ENCODE assay signal across 23 mouse cellular contexts in the genomic region with DNA sequence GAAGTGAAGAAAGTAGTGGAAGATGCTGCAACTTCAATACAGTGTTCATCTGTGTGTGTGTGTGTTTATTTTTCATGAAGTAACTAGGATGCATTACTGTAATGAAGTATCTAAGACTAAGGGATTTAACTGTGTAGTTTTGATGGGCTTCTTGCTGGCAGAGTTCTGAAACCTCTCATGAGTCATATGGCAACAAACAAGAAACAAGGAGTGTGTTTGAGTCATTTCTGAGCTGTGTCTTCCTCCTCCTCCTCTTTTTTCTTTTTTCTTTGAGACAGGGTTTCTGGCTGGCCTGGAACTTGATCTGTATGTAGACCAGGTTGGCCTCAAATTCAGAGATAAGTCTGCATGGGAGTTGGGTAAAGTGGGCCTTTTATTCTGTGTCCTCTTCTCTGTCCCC. TPM values are rescaled to one million over a fixed set of nuclear protein-coding genes. Genes with fewer than 3 reads are reported as not detected.
DNase-seq lines count a peak whose midpoint lies in the region; ATAC-seq and TF ChIP-seq lines count a peak whose summit lies in the region.
"Had no signal": no experiment of that assay in that cellular context is flagged by ENCODE, and none has a peak within 500 bp of the region (broad histone marks: within the 10 kb centered on the region; RNA-seq: fewer than 3 reads in every experiment).

No protein-coding gene starts in this region.

- no peak for TF ChIP-seq CTCF in lung, embryonic 14.5 days (IDR thresholded peaks at IDR 0.05; ENCODE audit: low read depth)

- 0 out of 2 replicates have a peak, but pooled peaks cover 5% of the 10 kb centered on the region for H3K4me1 ChIP-seq in lung, embryonic 14.5 days (ENCODE audit: insufficient read depth)
- no peaks in the 10 kb centered on the region for H3K4me1 ChIP-seq in forebrain, embryonic 11.5 days (replicated peaks; ENCODE audit: control insufficient read depth, insufficient read depth, low read length)
- H3K4me1 ChIP-seq: embryonic facial prominence, embryonic 15.5 days; heart, embryonic 15.5 days; hindbrain, embryonic 10.5 days; lung, embryonic 15.5 days had no signal

- H3K9ac ChIP-seq in lung, embryonic 14.5 days, result no peak overlapping the region
- no peak overlapping the region for H3K9ac ChIP-seq in forebrain, embryonic 11.5 days (ENCODE audit: low read length)
- H3K9ac ChIP-seq: embryonic facial prominence, embryonic 15.5 days; heart, embryonic 15.5 days; lung, embryonic 15.5 days; midbrain, embryonic 13.5 days had no signal

- no peak for DNase-seq in lung, embryonic 14.5 days
- no peak for DNase-seq in lung, postnatal 36 days
- peak; percentile 27 for DNase-seq in A20 (ENCODE audit: low read depth, low spot score)
- peak; percentile 64 for DNase-seq in NIH3T3 (ENCODE audit: low read depth)
- DNase-seq in embryo, embryonic 9.5 days (ENCODE audit: extremely low spot score), result no peak
- DNase-seq in forebrain, embryonic 11.5 days (ENCODE audit: low spot score), result no peak
- DNase-seq: adrenal gland, postnatal 14 days; cerebellum, adult 11-12 months; cerebellum, postnatal 14 days; embryo, embryonic 11 days; gastrocnemius, postnatal 25 days; kidney, adult 8-10 months; kidney, postnatal 25 days; layer of hippocampus, adult 9-11 months; right cerebral cortex, postnatal 25 days had no signal

- H3K27ac ChIP-seq in lung, embryonic 14.5 days (ENCODE audit: low read depth), result peak overlapping the region; percentile 18; the same call in 1 of the 2 replicates
- no peak overlapping the region for H3K27ac ChIP-seq in forebrain, embryonic 11.5 days (ENCODE audit: low read depth, low read length)
- H3K27ac ChIP-seq: embryonic facial prominence, embryonic 15.5 days; forebrain, embryonic 10.5 days; heart, embryonic 15.5 days; hindbrain, embryonic 10.5 days; lung, embryonic 15.5 days; midbrain, embryonic 13.5 days had no signal

- H3K79me2 ChIP-seq in myocyte (ENCODE audit: control insufficient read depth, insufficient read depth), result no peaks in the 10 kb centered on the region

- TF ChIP-seq POLR2A in myocyte (IDR thresholded peaks at IDR 0.05; ENCODE audit: insufficient read length, low read depth), result no peak

- ATAC-seq in lung, embryonic 14.5 days (ENCODE audit: insufficient read depth), result no peak
- ATAC-seq in forebrain, embryonic 11.5 days (replicated peaks; ENCODE audit: low FRiP score), result no peak
- ATAC-seq: midbrain, embryonic 13.5 days had no signal

- H3ac ChIP-seq in myocyte (ENCODE audit: control insufficient read depth, insufficient read length), result no peak overlapping the region

- no peaks in the 10 kb centered on the region for H3K9me3 ChIP-seq in lung, embryonic 14.5 days (ENCODE audit: low read depth, low read length)
- no peaks in the 10 kb centered on the region for H3K9me3 ChIP-seq in forebrain, embryonic 11.5 days (ENCODE audit: control insufficient read depth, low read length)
- H3K9me3 ChIP-seq: embryonic facial prominence, embryonic 15.5 days; forebrain, embryonic 10.5 days; heart, embryonic 15.5 days; hindbrain, embryonic 10.5 days; lung, embryonic 15.5 days; midbrain, embryonic 13.5 days had no signal

- no peak overlapping the region for H3K4me2 ChIP-seq in lung, embryonic 14.5 days
- H3K4me2 ChIP-seq in myocyte (ENCODE audit: low read depth), result peak overlapping the region; percentile 10
- no peak overlapping the region for H3K4me2 ChIP-seq in forebrain, embryonic 11.5 days (ENCODE audit: low read depth, low read length, severe bottlenecking)
- H3K4me2 ChIP-seq: embryonic facial prominence, embryonic 15.5 days; heart, embryonic 15.5 days; liver, embryonic 11.5 days; lung, embryonic 15.5 days; midbrain, embryonic 13.5 days had no signal

- H3K4me3 ChIP-seq in lung, embryonic 14.5 days (ENCODE audit: low read depth, low read length), result no peak overlapping the region
- H3K4me3 ChIP-seq in myocyte, result no peak overlapping the region
- no peak overlapping the region for H3K4me3 ChIP-seq in forebrain, embryonic 11.5 days (ENCODE audit: low read depth, low read length)
- H3K4me3 ChIP-seq: embryonic facial prominence, embryonic 15.5 days; forebrain, embryonic 10.5 days; heart, embryonic 15.5 days; hindbrain, embryonic 10.5 days; lung, embryonic 15.5 days; midbrain, embryonic 13.5 days had no signal

- H3K27me3 ChIP-seq in lung, embryonic 14.5 days (ENCODE audit: insufficient read depth, low read length), result no peaks in the 10 kb centered on the region
- H3K27me3 ChIP-seq in myocyte (ENCODE audit: control insufficient read depth, insufficient read depth, insufficient read length), result no peaks in the 10 kb centered on the region
- H3K27me3 ChIP-seq in forebrain, embryonic 11.5 days (ENCODE audit: control insufficient read depth, insufficient read depth, low read length), result no peaks in the 10 kb centered on the region
- H3K27me3 ChIP-seq: embryonic facial prominence, embryonic 15.5 days; heart, embryonic 15.5 days; lung, embryonic 15.5 days; midbrain, embryonic 13.5 days had no signal

- no peaks in the 10 kb centered on the region for H3K36me3 ChIP-seq in lung, embryonic 14.5 days (ENCODE audit: insufficient read depth)
- no peaks in the 10 kb centered on the region for H3K36me3 ChIP-seq in myocyte (ENCODE audit: control insufficient read depth, insufficient read depth)
- H3K36me3 ChIP-seq in forebrain, embryonic 11.5 days (ENCODE audit: control insufficient read depth, insufficient read depth, low read length), result no peaks in the 10 kb centered on the region
- H3K36me3 ChIP-seq: embryonic facial prominence, embryonic 15.5 days; forebrain, embryonic 10.5 days; heart, embryonic 15.5 days; hindbrain, embryonic 10.5 days; lung, embryonic 15.5 days; midbrain, embryonic 13.5 days had no signal

TF ChIP-seq in myocyte, 11 proteins besides CTCF, POLR2A, EP300 and RAD21:
- TF ChIP-seq REST (IDR thresholded peaks at IDR 0.05; ENCODE audit: insufficient read depth, insufficient read length) (no peak), TCF3 (IDR thresholded peaks at IDR 0.05; ENCODE audit: insufficient read length, low read depth) (no peak), USF1 (IDR thresholded peaks at IDR 0.05; ENCODE audit: low read depth) (no peak), MYOG (IDR thresholded peaks at IDR 0.05; ENCODE audit: control insufficient read depth in 1 of 3, insufficient read depth in 1 of 3, insufficient read length in 2 of 3, low read depth in 2 of 3) (no peak), E2F4 (IDR thresholded peaks at IDR 0.05; ENCODE audit: insufficient read depth) (no peak)
TF ChIP-seq in myocyte: peak in this region for 0.

RNA-seq across cellular contexts. Expression of a gene that starts 25.7 kb away (rescaled TPM):
- polyA plus RNA-seq in lung, embryonic 14.5 days (2014; fragmentation: Nextera tagmentation; extraction: Ambion mirVana), result 20.8 and 21.7 TPM in 2 replicates
- 15.3 TPM for polyA plus RNA-seq in myocyte (2012; fragmentation: generic; extraction: Trizol)
- polyA plus RNA-seq in forebrain, embryonic 11.5 days (2014; fragmentation: Nextera tagmentation; extraction: Ambion mirVana), result 17.7 and 18.2 TPM in 2 replicates

Comparison
In these comparisons a context has a peak if more than half of its experiments do, and no peak if none do; other contexts are left out.
1. DNase-seq: peak in A20 (single experiment) and NIH3T3 (single experiment); none in lung, embryonic 14.5 days (single experiment), lung, postnatal 36 days (single experiment), embryo, embryonic 9.5 days (single experiment) and forebrain, embryonic 11.5 days (single experiment).